Mouse (Mus musculus): ENCODE results near the gene BC080695. TPM values are rescaled to one million over a fixed set of nuclear protein-coding genes. Genes with fewer than 3 reads are reported as not detected.
"Not testable (repeated sequence)": the region's sequence is repeated elsewhere in the genome, so short reads cannot be mapped to it uniquely, and the experiment has no call there.

Gene BC080695
- not detected in 2 replicates for polyA plus RNA-seq (2014; fragmentation: Nextera tagmentation; extraction: Ambion mirVana)

DNA sequence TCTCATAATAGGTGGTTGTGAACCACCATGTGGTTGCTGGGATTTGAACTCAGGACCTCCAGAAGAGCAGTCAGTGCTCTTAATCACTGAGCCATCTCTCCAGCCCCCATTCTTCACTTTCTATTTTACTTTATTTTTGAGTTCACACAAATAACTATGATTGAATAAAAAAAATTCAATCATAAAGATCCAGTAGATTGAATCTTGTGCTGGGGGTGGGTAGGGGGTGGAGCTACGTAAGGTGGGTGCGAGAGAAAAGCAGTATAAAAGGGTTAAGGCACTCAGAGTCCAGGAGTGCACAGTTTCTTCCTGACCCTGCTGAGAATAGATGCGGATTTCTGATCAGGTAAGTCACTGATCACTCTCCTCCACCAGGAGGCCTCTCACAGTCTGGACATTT, at the start of gene BC080695, which contains the start of gene Gm13057:
Gene BC080695 (plus strand): TSS at position 301 of the 400 bp plus-strand sequence.
Gene Gm13057 (plus strand): TSS at position 310 of the 400 bp plus-strand sequence.
- no CpG with 5 or more reads among the region's 3 CpGs for WGBS
- not testable (repeated sequence) for H3K4me1 ChIP-seq (ENCODE audit: control insufficient read depth, insufficient read depth, low read length); H3K4me3 ChIP-seq (ENCODE audit: low read length); ATAC-seq (ENCODE audit: low FRiP score, low TSS enrichment); H3K27ac ChIP-seq (ENCODE audit: low read depth, low read length); H3K4me2 ChIP-seq (replicated peaks; ENCODE audit: low read depth, low read length); H3K27me3 ChIP-seq (ENCODE audit: control insufficient read depth, insufficient read depth, low read length); H3K36me3 ChIP-seq (ENCODE audit: control insufficient read depth, insufficient read depth, low read length); H3K9me3 ChIP-seq (ENCODE audit: control insufficient read depth, low read length); H3K9ac ChIP-seq (ENCODE audit: low read depth, low read length)

DNA sequence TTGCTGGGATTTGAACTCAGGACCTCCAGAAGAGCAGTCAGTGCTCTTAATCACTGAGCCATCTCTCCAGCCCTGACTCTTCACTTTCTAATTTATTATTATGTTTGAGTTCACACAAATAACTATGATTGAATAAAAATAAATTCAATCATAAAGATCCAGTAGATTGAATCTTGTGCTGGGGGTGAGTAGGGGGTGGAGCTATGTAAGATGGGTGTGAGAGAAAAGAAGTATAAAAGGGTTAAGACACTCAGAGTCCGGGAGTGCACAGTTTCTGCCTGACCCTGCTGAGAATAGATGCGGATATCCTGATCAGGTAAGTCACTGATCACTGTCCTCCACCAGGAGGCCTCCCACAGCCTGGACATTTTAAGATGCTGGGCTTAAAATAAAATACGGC, 40.5 kb upstream of the BC080695 start, which contains the start of gene Gm13043:
Gene Gm13043 (plus strand): TSS at position 301 of the 400 bp plus-strand sequence.
- Histone ChIP-seq H3K9ac (ENCODE audit: low read depth, low read length) (no peak within 1 kb of the TSS), H3K4me1 (ENCODE audit: control insufficient read depth, insufficient read depth, low read length) (no peaks in the 10 kb centered on the region), H3K27ac (ENCODE audit: low read depth, low read length) (no peak within 1 kb of the TSS), H3K4me2 (replicated peaks; ENCODE audit: low read depth, low read length) (no peak within 1 kb of the TSS), H3K4me3 (ENCODE audit: low read length) (no peak within 1 kb of the TSS), H3K36me3 (ENCODE audit: control insufficient read depth, insufficient read depth, low read length) (no peaks in the 10 kb centered on the region), H3K9me3 (ENCODE audit: control insufficient read depth, low read length) (no peaks in the 10 kb centered on the region), H3K27me3 (ENCODE audit: control insufficient read depth, insufficient read depth, low read length) (no peaks in the 10 kb centered on the region)
- no peak for ATAC-seq (ENCODE audit: low FRiP score, low TSS enrichment)
- 84% methylated on average over 3 of the region's 3 CpGs for WGBS

DNA sequence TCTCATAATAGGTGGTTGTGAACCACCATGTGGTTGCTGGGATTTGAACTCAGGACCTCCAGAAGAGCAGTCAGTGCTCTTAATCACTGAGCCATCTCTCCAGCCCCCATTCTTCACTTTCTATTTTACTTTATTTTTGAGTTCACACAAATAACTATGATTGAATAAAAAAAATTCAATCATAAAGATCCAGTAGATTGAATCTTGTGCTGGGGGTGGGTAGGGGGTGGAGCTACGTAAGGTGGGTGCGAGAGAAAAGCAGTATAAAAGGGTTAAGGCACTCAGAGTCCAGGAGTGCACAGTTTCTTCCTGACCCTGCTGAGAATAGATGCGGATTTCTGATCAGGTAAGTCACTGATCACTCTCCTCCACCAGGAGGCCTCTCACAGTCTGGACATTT, 15.8 kb upstream of the BC080695 start, which contains the start of gene Gm13040:
Gene Gm13040 (plus strand): TSS at position 301 of the 400 bp plus-strand sequence.
- not testable (repeated sequence) for ATAC-seq (ENCODE audit: low FRiP score, low TSS enrichment); H3K4me1 ChIP-seq (ENCODE audit: control insufficient read depth, insufficient read depth, low read length); H3K4me3 ChIP-seq (ENCODE audit: low read length); H3K36me3 ChIP-seq (ENCODE audit: control insufficient read depth, insufficient read depth, low read length); H3K27ac ChIP-seq (ENCODE audit: low read depth, low read length); H3K27me3 ChIP-seq (ENCODE audit: control insufficient read depth, insufficient read depth, low read length); H3K9me3 ChIP-seq (ENCODE audit: control insufficient read depth, low read length); H3K9ac ChIP-seq (ENCODE audit: low read depth, low read length); H3K4me2 ChIP-seq (replicated peaks; ENCODE audit: low read depth, low read length)
- no CpG with 5 or more reads among the region's 3 CpGs for WGBS

DNA sequence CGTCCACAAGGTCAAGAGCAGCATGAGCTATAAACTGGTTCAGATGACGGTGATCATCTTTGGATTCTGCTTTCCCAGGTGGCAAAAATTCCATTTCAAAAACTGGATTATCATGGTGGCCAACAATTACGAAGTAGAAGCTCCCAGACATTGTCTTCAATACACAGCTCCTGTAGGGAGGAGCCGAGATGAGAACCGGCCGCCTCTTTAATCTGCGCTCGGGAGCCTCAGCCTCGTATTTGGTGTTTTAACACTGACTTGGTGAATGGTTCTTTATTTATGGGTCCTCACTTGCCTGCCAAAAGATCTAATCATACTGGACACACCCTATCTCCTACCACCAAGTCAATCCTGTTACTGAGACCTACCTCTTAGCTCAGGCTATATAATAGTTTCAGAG, 60.4 kb downstream of the BC080695 start:
- WGBS: 87% methylated on average over 9 of the region's 9 CpGs
- H3K9me3 ChIP-seq (ENCODE audit: control insufficient read depth, low read length); H3K27me3 ChIP-seq (ENCODE audit: control insufficient read depth, insufficient read depth, low read length); H3K4me2 ChIP-seq (replicated peaks; ENCODE audit: low read depth, low read length); H3K9ac ChIP-seq (ENCODE audit: low read depth, low read length); ATAC-seq (ENCODE audit: low FRiP score, low TSS enrichment); H3K4me1 ChIP-seq (ENCODE audit: control insufficient read depth, insufficient read depth, low read length); H3K36me3 ChIP-seq (ENCODE audit: control insufficient read depth, insufficient read depth, low read length); H3K4me3 ChIP-seq (ENCODE audit: low read length); H3K27ac ChIP-seq (ENCODE audit: low read depth, low read length): not testable (repeated sequence)

DNA sequence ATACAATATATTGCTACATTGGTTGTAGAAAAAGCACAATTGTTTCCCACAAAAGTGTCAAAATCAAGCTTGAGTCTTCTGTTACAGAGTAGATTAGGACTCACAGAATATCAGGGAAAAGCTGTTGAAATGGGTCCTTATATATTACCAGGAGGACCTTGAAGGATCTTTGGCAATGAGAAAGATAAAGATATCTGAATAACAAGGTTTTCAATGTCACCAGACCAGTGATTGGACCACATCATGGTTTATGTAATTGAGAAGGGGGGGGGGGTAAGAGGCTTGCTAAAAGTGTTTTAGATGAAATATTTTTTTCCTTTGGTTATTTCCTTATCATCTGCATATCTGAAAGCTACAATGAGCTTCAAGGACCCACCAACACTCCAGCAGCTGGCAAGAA, 63.2 kb downstream of the BC080695 start, which contains the start of gene Gm13083:
Gene Gm13083 (plus strand): TSS at position 301 of the 400 bp plus-strand sequence.
- H3K4me2 ChIP-seq (replicated peaks; ENCODE audit: low read depth, low read length); H3K4me1 ChIP-seq (ENCODE audit: control insufficient read depth, insufficient read depth, low read length); H3K9me3 ChIP-seq (ENCODE audit: control insufficient read depth, low read length); H3K36me3 ChIP-seq (ENCODE audit: control insufficient read depth, insufficient read depth, low read length); H3K27ac ChIP-seq (ENCODE audit: low read depth, low read length); H3K4me3 ChIP-seq (ENCODE audit: low read length); ATAC-seq (ENCODE audit: low FRiP score, low TSS enrichment); H3K9ac ChIP-seq (ENCODE audit: low read depth, low read length); H3K27me3 ChIP-seq (ENCODE audit: control insufficient read depth, insufficient read depth, low read length): not testable (repeated sequence)

DNA sequence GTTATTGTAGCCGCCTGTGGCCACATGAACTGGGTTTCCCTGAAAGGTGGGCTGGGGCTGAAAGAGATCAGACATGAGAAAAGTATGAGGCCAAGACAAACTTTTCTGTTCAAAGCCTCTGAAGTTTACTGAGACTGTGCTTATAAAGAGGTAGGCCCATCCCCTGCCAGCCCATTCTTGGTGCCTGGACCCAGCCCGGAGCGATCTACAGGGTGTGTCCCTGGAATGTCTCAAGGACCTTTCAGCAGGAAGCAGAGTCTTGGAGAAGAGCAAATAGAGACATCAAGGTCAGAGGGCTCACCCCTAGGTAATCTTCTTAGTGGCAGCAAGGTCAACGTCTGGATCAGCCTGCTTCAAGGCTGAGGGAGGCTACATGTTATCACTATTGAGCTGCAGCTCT, 66.6 kb downstream of the BC080695 start:
- not testable (repeated sequence) for H3K9ac ChIP-seq (ENCODE audit: low read depth, low read length); H3K4me2 ChIP-seq (replicated peaks; ENCODE audit: low read depth, low read length); ATAC-seq (ENCODE audit: low FRiP score, low TSS enrichment); H3K4me3 ChIP-seq (ENCODE audit: low read length); H3K27ac ChIP-seq (ENCODE audit: low read depth, low read length); H3K27me3 ChIP-seq (ENCODE audit: control insufficient read depth, insufficient read depth, low read length); H3K9me3 ChIP-seq (ENCODE audit: control insufficient read depth, low read length); H3K4me1 ChIP-seq (ENCODE audit: control insufficient read depth, insufficient read depth, low read length); H3K36me3 ChIP-seq (ENCODE audit: control insufficient read depth, insufficient read depth, low read length)
- 84% methylated on average over 4 of the region's 4 CpGs for WGBS

Other genes starting within 250 kb of the BC080695 start
- gene Lrrc38, start 201.9 kb upstream of the BC080695 start, polyA plus RNA-seq (2014; fragmentation: Nextera tagmentation; extraction: Ambion mirVana): not detected in 2 replicates
- not detected in 2 replicates for gene Pramel1, start 157.3 kb upstream of the BC080695 start, polyA plus RNA-seq (2014; fragmentation: Nextera tagmentation; extraction: Ambion mirVana)
- 7.5 and 17.7 TPM in 2 replicates for gene Pramef8, start 139.3 kb upstream of the BC080695 start, polyA plus RNA-seq (2014; fragmentation: Nextera tagmentation; extraction: Ambion mirVana)
- not detected in 2 replicates for gene Oog4, start 101.4 kb upstream of the BC080695 start, polyA plus RNA-seq (2014; fragmentation: Nextera tagmentation; extraction: Ambion mirVana)
- gene Gm13043, start 40.4 kb upstream of the BC080695 start, polyA plus RNA-seq (2014; fragmentation: Nextera tagmentation; extraction: Ambion mirVana): not detected in 2 replicates
- not detected in 2 replicates for gene Gm13040, start 15.7 kb upstream of the BC080695 start, polyA plus RNA-seq (2014; fragmentation: Nextera tagmentation; extraction: Ambion mirVana)
- not detected in 2 replicates for gene Gm13057, start within 50 bp of the BC080695 start, polyA plus RNA-seq (2014; fragmentation: Nextera tagmentation; extraction: Ambion mirVana)
- gene Gm13083, start 63.3 kb downstream of the BC080695 start, polyA plus RNA-seq (2014; fragmentation: Nextera tagmentation; extraction: Ambion mirVana): not detected in 2 replicates
- not detected in 2 replicates for gene Gm13088, start 105.5 kb downstream of the BC080695 start, polyA plus RNA-seq (2014; fragmentation: Nextera tagmentation; extraction: Ambion mirVana)
- gene Gm13089, start 151.0 kb downstream of the BC080695 start, polyA plus RNA-seq (2014; fragmentation: Nextera tagmentation; extraction: Ambion mirVana): not detected in 2 replicates
- not detected in 2 replicates for gene Gm13078, start 167.8 kb downstream of the BC080695 start, polyA plus RNA-seq (2014; fragmentation: Nextera tagmentation; extraction: Ambion mirVana)
- not detected in 2 replicates for gene Gm13023, start 237.7 kb downstream of the BC080695 start, polyA plus RNA-seq (2014; fragmentation: Nextera tagmentation; extraction: Ambion mirVana)